Comparison of ENCODE assay signal across 10 mouse cellular contexts in the genomic region with DNA sequence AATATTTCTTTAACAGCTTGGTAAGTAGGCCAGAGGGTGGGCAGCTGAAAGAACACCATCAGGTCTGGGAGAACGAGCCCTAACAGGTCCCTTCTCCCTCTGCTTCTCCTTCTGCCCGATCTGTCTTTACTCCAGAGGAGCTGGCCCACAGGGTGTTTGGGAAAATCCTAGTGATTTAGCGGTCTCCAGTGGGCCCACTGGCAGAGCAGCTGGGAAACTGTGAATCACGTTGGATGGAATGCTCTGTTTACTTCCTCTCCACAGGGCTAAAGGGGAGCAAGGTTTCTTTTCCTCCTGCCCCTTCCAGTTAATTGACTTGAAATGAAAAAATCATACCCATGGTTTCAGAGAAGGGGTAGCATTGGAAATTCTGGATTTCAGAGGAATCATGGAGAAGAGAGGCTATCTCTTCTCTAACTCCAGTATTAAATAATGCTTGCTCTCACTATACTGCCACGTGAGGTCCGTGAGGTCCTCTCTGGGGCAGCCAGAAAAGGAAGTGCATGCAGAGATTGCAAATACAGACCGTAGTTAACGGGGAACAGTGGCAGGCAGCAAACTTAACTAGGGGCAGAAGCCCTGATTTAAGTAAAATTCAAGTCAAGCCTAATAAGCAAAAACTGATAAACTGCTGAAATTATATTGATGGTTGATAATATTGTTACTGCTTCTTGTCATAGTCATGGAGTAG. TPM values are rescaled to one million over a fixed set of nuclear protein-coding genes. Genes with fewer than 3 reads are reported as not detected.
DNase-seq lines count a peak whose midpoint lies in the region; ATAC-seq and TF ChIP-seq lines count a peak whose summit lies in the region.
"Had no signal": no experiment of that assay in that cellular context is flagged by ENCODE, and none has a peak within 500 bp of the region (broad histone marks: within the 10 kb centered on the region; RNA-seq: fewer than 3 reads in every experiment).

No protein-coding gene starts in this region.

- no peaks in the 10 kb centered on the region for H3K9me3 ChIP-seq in lung, embryonic 14.5 days (ENCODE audit: low read depth, low read length)
- no peaks in the 10 kb centered on the region for H3K9me3 ChIP-seq in heart, embryonic 15.5 days (replicated peaks)
- no peaks in the 10 kb centered on the region for H3K9me3 ChIP-seq in forebrain, embryonic 14.5 days (replicated peaks; ENCODE audit: control insufficient read depth, low read length)
- H3K9me3 ChIP-seq: hindbrain, embryonic 15.5 days had no signal

- H3K4me1 ChIP-seq in lung, embryonic 14.5 days (ENCODE audit: insufficient read depth): peaks cover 8% of the 10 kb centered on the region; the same call in 1 of the 2 replicates
- H3K4me1 ChIP-seq in heart, embryonic 15.5 days (replicated peaks): no peaks in the 10 kb centered on the region
- no peaks in the 10 kb centered on the region for H3K4me1 ChIP-seq in forebrain, embryonic 14.5 days (ENCODE audit: control insufficient read depth, insufficient read depth, low read length)

- H3K4me3 ChIP-seq in lung, embryonic 14.5 days (ENCODE audit: low read depth, low read length): no peak overlapping the region
- H3K4me3 ChIP-seq in heart, embryonic 15.5 days: no peak overlapping the region
- no peak overlapping the region for H3K4me3 ChIP-seq in forebrain, embryonic 14.5 days (ENCODE audit: low read depth, low read length)
- H3K4me3 ChIP-seq: hindbrain, embryonic 15.5 days had no signal

- no peak for ATAC-seq in lung, embryonic 14.5 days (ENCODE audit: insufficient read depth)
- 0 out of 2 replicates have a peak, but pooled peaks have one; percentile 35 for ATAC-seq in heart, embryonic 15.5 days (replicated peaks; ENCODE audit: insufficient number of reproducible peaks, insufficient read depth, low FRiP score, low read depth)
- no peak for ATAC-seq in CD4-positive, CD25-positive, alpha-beta regulatory T cell, adult 4 months
- ATAC-seq in forebrain, embryonic 14.5 days: no peak

- no peak for TF ChIP-seq CTCF in lung, embryonic 14.5 days (IDR thresholded peaks at IDR 0.05; ENCODE audit: low read depth)

- WGBS in lung, embryonic 14.5 days: 36% methylated on average over 8 of the region's 8 CpGs
- WGBS in heart, embryonic 15.5 days: 63% methylated on average over 8 of the region's 8 CpGs
- 80% methylated on average over 8 of the region's 8 CpGs for WGBS in forebrain, embryonic 14.5 days

- H3K9ac ChIP-seq in lung, embryonic 14.5 days: no peak overlapping the region
- no peak overlapping the region for H3K9ac ChIP-seq in heart, embryonic 15.5 days
- H3K9ac ChIP-seq in forebrain, embryonic 14.5 days (ENCODE audit: low read length): no peak overlapping the region
- H3K9ac ChIP-seq: hindbrain, embryonic 15.5 days had no signal

- H3K27me3 ChIP-seq in lung, embryonic 14.5 days (ENCODE audit: insufficient read depth, low read length): no peaks in the 10 kb centered on the region
- H3K27me3 ChIP-seq in heart, embryonic 15.5 days: no peaks in the 10 kb centered on the region
- H3K27me3 ChIP-seq in forebrain, embryonic 14.5 days (replicated peaks; ENCODE audit: control insufficient read depth, insufficient read depth, low read length): no peaks in the 10 kb centered on the region
- H3K27me3 ChIP-seq: hindbrain, embryonic 15.5 days had no signal

- H3K27ac ChIP-seq in lung, embryonic 14.5 days (ENCODE audit: low read depth): no peak overlapping the region
- H3K27ac ChIP-seq in heart, embryonic 15.5 days: no peak overlapping the region; the same call in 1 of the 2 replicates
- H3K27ac ChIP-seq in forebrain, embryonic 14.5 days (ENCODE audit: low read depth, low read length): no peak overlapping the region
- H3K27ac ChIP-seq: hindbrain, embryonic 15.5 days had no signal

- H3K36me3 ChIP-seq in lung, embryonic 14.5 days (ENCODE audit: insufficient read depth): no peaks in the 10 kb centered on the region
- no peaks in the 10 kb centered on the region for H3K36me3 ChIP-seq in heart, embryonic 15.5 days
- no peaks in the 10 kb centered on the region for H3K36me3 ChIP-seq in forebrain, embryonic 14.5 days (ENCODE audit: control insufficient read depth, insufficient read depth, low read length)
- H3K36me3 ChIP-seq: hindbrain, embryonic 15.5 days had no signal

- peak; percentile 75 for DNase-seq in gastrocnemius, adult 18-20 months (ENCODE audit: low spot score)
- no peak for DNase-seq in gastrocnemius, postnatal 4 days (ENCODE audit: low spot score in 2 of 2)
- peak; percentile 26 for DNase-seq in lung, embryonic 14.5 days
- no peak for DNase-seq in lung, postnatal 4 days
- peak; percentile 54 for DNase-seq in skeletal muscle tissue, adult 2 months (ENCODE audit: low read depth, low spot score)
- DNase-seq in forebrain, embryonic 14.5 days (ENCODE audit: low spot score): no peak
- DNase-seq: spleen, adult 18-20 months had no signal

- H3K4me2 ChIP-seq in lung, embryonic 14.5 days: no peak overlapping the region
- no peak overlapping the region for H3K4me2 ChIP-seq in heart, embryonic 15.5 days
- no peak overlapping the region for H3K4me2 ChIP-seq in forebrain, embryonic 14.5 days (ENCODE audit: low read length)
- H3K4me2 ChIP-seq: hindbrain, embryonic 15.5 days had no signal

RNA-seq across cellular contexts. Expression of a gene that starts 51.1 kb away (rescaled TPM):
- 1 to 10 TPM; 1.1 to 1.9 TPM for total RNA-seq in gastrocnemius, adult 18-20 months (2021)
- 1 to 10 TPM; 2.0 to 3.5 TPM for total RNA-seq in gastrocnemius, postnatal 4 days (2021)
- 6.3 and 6.9 TPM in 2 replicates for polyA plus RNA-seq in lung, embryonic 14.5 days (2014; fragmentation: Nextera tagmentation; extraction: Ambion mirVana)
- polyA plus RNA-seq in heart, embryonic 15.5 days (2015; fragmentation: Nextera tagmentation; extraction: Ambion mirVana): 1.5 and 2.4 TPM in 2 replicates
- 1 to 10 TPM; 1.7 to 2.8 TPM for polyA plus RNA-seq in CD4-positive, CD25-positive, alpha-beta regulatory T cell, adult 4 months (2017; shearing (Covaris generic))
- polyA plus RNA-seq in forebrain, embryonic 14.5 days (2014; fragmentation: Nextera tagmentation; extraction: Ambion mirVana): 21.6 and 38.3 TPM in 2 replicates

Comparison
In these comparisons a context has a peak if more than half of its experiments do, and no peak if none do; other contexts are left out.
1. DNase-seq: peak in gastrocnemius, adult 18-20 months (single experiment), lung, embryonic 14.5 days (single experiment) and skeletal muscle tissue, adult 2 months (single experiment); none in gastrocnemius, postnatal 4 days (0 of 2), lung, postnatal 4 days (0 of 2) and forebrain, embryonic 14.5 days (single experiment).